Mouse (Mus musculus): ENCODE data around the gene Rtn4rl1.
"Not testable (repeated sequence)": the region's sequence is repeated elsewhere in the genome, so short reads cannot be mapped to it uniquely, and the experiment has no call there.

Gene Rtn4rl1

GRCm38 (mm10) chr11:75165441-75166192 is 28.0 kb upstream of the Rtn4rl1 start:
- no peak for DNase-seq (ENCODE audit: extremely low spot score, low read depth, low spot score)

- DNase-seq (ENCODE audit: extremely low spot score, low read depth, low spot score), result no peak
Observed at GRCm38 (mm10) chr11:75166193-75166842, 27.3 kb upstream of the Rtn4rl1 start.

GRCm38 (mm10) chr11:75166861-75167642 is 26.5 kb upstream of the Rtn4rl1 start:
- DNase-seq (ENCODE audit: extremely low spot score, low read depth, low spot score), result no peak

- no peak for DNase-seq (ENCODE audit: extremely low spot score, low read depth, low spot score)
Observed at GRCm38 (mm10) chr11:75167643-75168589, 25.7 kb upstream of the Rtn4rl1 start.

GRCm38 (mm10) chr11:75168590-75169361 is 24.8 kb upstream of the Rtn4rl1 start:
- no peak for DNase-seq (ENCODE audit: extremely low spot score, low read depth, low spot score)

- no peak for DNase-seq (ENCODE audit: extremely low spot score, low read depth, low spot score)
Observed at GRCm38 (mm10) chr11:75169405-75170080, 24.0 kb upstream of the Rtn4rl1 start, which contains the start of gene Hic1. Gene Hic1, minus strand, starts transcription at chr11:75169519.

GRCm38 (mm10) chr11:75170136-75170751 is 23.3 kb upstream of the Rtn4rl1 start:
- DNase-seq (ENCODE audit: extremely low spot score, low read depth, low spot score), result peak; percentile 80

- no peak for DNase-seq (ENCODE audit: extremely low spot score, low read depth, low spot score)
Observed at GRCm38 (mm10) chr11:75171186-75171865, 22.3 kb upstream of the Rtn4rl1 start.

GRCm38 (mm10) chr11:75172151-75173094 is 21.2 kb upstream of the Rtn4rl1 start:
- DNase-seq (ENCODE audit: extremely low spot score, low read depth, low spot score), result no peak

GRCm38 (mm10) chr11:75173095-75173798 is 20.3 kb upstream of the Rtn4rl1 start:
- no peak for DNase-seq (ENCODE audit: extremely low spot score, low read depth, low spot score)

GRCm38 (mm10) chr11:75173799-75174165 is 19.8 kb upstream of the Rtn4rl1 start:
- no peak for DNase-seq (ENCODE audit: extremely low spot score, low read depth, low spot score)

GRCm38 (mm10) chr11:75174574-75174973 is 19.0 kb upstream of the Rtn4rl1 start:
- DNase-seq (ENCODE audit: extremely low spot score, low read depth, low spot score), result not testable (repeated sequence)

GRCm38 (mm10) chr11:75178011-75178410 is 15.6 kb upstream of the Rtn4rl1 start:
- DNase-seq (ENCODE audit: extremely low spot score, low read depth, low spot score), result no peak

GRCm38 (mm10) chr11:75178672-75179208 is 14.8 kb upstream of the Rtn4rl1 start, which contains the start of gene Ovca2:
Gene Ovca2, minus strand, starts transcription at chr11:75178835.
- DNase-seq (ENCODE audit: extremely low spot score, low read depth, low spot score), result peak; percentile 68

- no peak for DNase-seq (ENCODE audit: extremely low spot score, low read depth, low spot score)
Observed at GRCm38 (mm10) chr11:75183917-75184570, 9.5 kb upstream of the Rtn4rl1 start.

GRCm38 (mm10) chr11:75184573-75184972 is 9.0 kb upstream of the Rtn4rl1 start:
- DNase-seq (ENCODE audit: extremely low spot score, low read depth, low spot score), result no peak
